Mouse (Mus musculus) embryonic fibroblast, embryonic 13.5 days (primary cell): ENCODE results near the gene Ntm.

Experiments
- CTCF ChIP-seq: IDR thresholded peaks from 2 replicates; pipeline ENCODE4 v1.5.1; 2011; ENCODE audit warnings: mild to moderate bottlenecking, control low read depth, low read length, moderate library complexity, borderline replicate concordance; ENCODE audit not compliant: insufficient read depth
- POLR2A ChIP-seq: IDR thresholded peaks from 2 replicates; pipeline ENCODE4 v1.6.1; 2011; ENCODE audit warnings: low read depth, mild to moderate bottlenecking, control low read depth, low read length, moderate library complexity

GRCm38 (mm10) chr9:29100624-29101023 is 862.3 kb downstream of the Ntm start:
- TF ChIP-seq CTCF (no peak), POLR2A (no peak)
